27 mouse cellular contexts compared by ENCODE assay signal in the genomic region with DNA sequence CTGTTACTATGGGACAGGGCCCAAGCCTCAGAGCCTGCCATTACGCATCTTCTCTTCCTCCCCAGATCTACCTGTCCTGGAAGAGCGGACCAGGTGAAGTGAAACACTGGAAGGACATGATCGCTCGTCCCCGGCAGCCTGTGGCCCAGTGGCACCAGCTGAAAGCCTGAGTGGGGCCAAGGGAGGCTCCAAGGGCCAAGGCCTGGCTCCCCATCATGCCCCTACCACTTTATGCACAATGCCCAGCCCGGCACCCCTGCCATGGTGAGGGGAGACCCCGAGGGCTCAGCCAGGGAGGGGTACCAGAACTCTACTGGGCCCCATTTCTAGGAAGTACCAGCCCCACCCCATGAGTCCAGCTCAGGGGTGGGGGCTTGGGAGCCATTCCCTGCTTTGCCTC. TPM values are rescaled to one million over a fixed set of nuclear protein-coding genes. Genes with fewer than 3 reads are reported as not detected.
"Had no signal": no experiment of that assay in that cellular context is flagged by ENCODE, and none has a peak within 500 bp of the region (broad histone marks: within the 10 kb centered on the region; RNA-seq: fewer than 3 reads in every experiment).

No protein-coding gene starts in this region.

- H3K9me3 ChIP-seq: embryonic facial prominence, embryonic 12.5 days; embryonic facial prominence, embryonic 15.5 days; forebrain, embryonic 10.5 days; forebrain, embryonic 12.5 days; forebrain, embryonic 13.5 days; forebrain, embryonic 15.5 days had no signal

- DNase-seq: cerebellum, adult 18-20 months; cerebellum, adult 2 months; cerebellum, adult 8-10 months; cerebellum, adult 9-10 months; cerebellum, adult 9-11 months; cerebellum, postnatal 10 days; cerebellum, postnatal 14 days; cerebellum, postnatal 36 days; embryo, embryonic 11 days; forebrain, postnatal 0 days; gastrocnemius, adult 2 months; gastrocnemius, postnatal 10 days; gastrocnemius, postnatal 14 days; gastrocnemius, postnatal 25 days; gastrocnemius, postnatal 36 days; heart, adult 18-20 months; heart, adult 2 months had no signal

- H3K9ac ChIP-seq: embryonic facial prominence, embryonic 12.5 days; embryonic facial prominence, embryonic 15.5 days; forebrain, embryonic 12.5 days; forebrain, embryonic 13.5 days; forebrain, embryonic 15.5 days; forebrain, postnatal 0 days had no signal

- H3K4me1 ChIP-seq: embryonic facial prominence, embryonic 12.5 days; embryonic facial prominence, embryonic 15.5 days; forebrain, embryonic 13.5 days; forebrain, embryonic 15.5 days had no signal

- H3K4me2 ChIP-seq: embryonic facial prominence, embryonic 12.5 days; embryonic facial prominence, embryonic 15.5 days; forebrain, embryonic 12.5 days; forebrain, embryonic 13.5 days; forebrain, embryonic 15.5 days had no signal

- H3K36me3 ChIP-seq: embryonic facial prominence, embryonic 12.5 days; embryonic facial prominence, embryonic 15.5 days had no signal

- H3K4me3 ChIP-seq: embryonic facial prominence, embryonic 12.5 days; embryonic facial prominence, embryonic 15.5 days; erythroblast, embryonic 14.5 days; forebrain, embryonic 10.5 days; forebrain, embryonic 12.5 days; forebrain, embryonic 13.5 days; forebrain, embryonic 15.5 days; gastrocnemius, adult 2 months; heart, adult 2 months had no signal

- ATAC-seq: forebrain, embryonic 16.5 days; forebrain, postnatal 0 days had no signal

- H3K27me3 ChIP-seq: forebrain, embryonic 15.5 days had no signal

- H3K27ac ChIP-seq: embryonic facial prominence, embryonic 12.5 days; embryonic facial prominence, embryonic 15.5 days; forebrain, embryonic 10.5 days; forebrain, embryonic 12.5 days; forebrain, embryonic 13.5 days; forebrain, embryonic 15.5 days; gastrocnemius, adult 2 months; heart, adult 2 months had no signal

RNA-seq across cellular contexts. Expression of a gene that starts 9.0 kb away (rescaled TPM):
- total RNA-seq: common myeloid progenitor, adult 5-6 weeks; granulocyte monocyte progenitor cell, adult 5-6 weeks had no signal
- polyA plus RNA-seq: erythroblast, embryonic 14.5 days had no signal

RNA-seq across cellular contexts. Expression of a gene that starts 34.5 kb away (rescaled TPM):
- total RNA-seq: common myeloid progenitor, adult 5-6 weeks had no signal

RNA-seq across cellular contexts. Expression of a gene that starts 59.4 kb away (rescaled TPM):
- total RNA-seq: common myeloid progenitor, adult 5-6 weeks; granulocyte monocyte progenitor cell, adult 5-6 weeks had no signal
- polyA plus RNA-seq: erythroblast, embryonic 14.5 days had no signal
